Mouse (Mus musculus): ENCODE results near the gene Slc35g1. TPM values are rescaled to one million over a fixed set of nuclear protein-coding genes. Genes with fewer than 3 reads are reported as not detected.
"Not testable (repeated sequence)": the region's sequence is repeated elsewhere in the genome, so short reads cannot be mapped to it uniquely, and the experiment has no call there.

Slc35g1 gene
- total RNA-seq, 1 experiment from 2014 or later: 14.4 TPM

DNA sequence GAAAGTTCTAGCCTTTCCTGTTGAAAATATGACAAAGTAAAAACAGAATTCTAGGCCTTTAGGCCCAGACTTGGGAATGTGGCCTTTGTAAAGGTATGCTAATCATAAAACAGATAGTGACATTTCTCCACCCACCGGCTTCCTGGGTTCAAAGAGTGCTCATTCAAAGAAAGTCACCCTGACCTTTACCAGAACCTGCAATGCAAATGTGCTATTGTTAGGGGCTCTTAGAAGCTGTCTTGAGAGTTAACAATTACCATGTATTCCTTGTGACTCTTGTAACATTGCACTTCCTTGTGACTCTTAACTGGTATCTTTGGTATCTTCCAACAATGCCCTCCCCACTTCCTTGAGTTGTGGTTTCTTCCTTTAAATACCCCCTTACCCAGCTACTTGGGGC, 8.8 kb upstream of the Slc35g1 start:
- ATAC-seq (replicated peaks; ENCODE audit: low read depth, poor library complexity, severe bottlenecking): not testable (repeated sequence)

DNA sequence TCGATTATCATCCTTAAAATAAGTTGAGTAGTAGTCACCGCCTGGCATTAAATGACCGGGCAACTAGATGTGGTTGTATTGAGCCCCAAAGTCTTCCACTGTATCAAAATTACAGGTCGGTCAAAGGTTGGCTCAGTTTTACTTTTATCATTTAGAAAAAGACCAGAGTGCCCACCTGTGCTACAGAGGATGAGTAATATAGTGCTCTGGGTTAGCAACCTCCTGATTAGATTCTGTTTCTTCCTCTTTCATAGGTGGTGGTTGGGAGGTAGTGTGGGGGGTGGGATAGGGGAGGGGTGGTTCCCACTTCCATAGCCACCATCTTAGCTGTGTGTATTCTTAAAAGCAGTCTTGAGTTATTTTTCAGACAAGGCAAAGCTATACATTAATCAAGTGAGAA, 7.9 kb upstream of the Slc35g1 start:
- ATAC-seq (replicated peaks; ENCODE audit: low read depth, poor library complexity, severe bottlenecking): no peak

DNA sequence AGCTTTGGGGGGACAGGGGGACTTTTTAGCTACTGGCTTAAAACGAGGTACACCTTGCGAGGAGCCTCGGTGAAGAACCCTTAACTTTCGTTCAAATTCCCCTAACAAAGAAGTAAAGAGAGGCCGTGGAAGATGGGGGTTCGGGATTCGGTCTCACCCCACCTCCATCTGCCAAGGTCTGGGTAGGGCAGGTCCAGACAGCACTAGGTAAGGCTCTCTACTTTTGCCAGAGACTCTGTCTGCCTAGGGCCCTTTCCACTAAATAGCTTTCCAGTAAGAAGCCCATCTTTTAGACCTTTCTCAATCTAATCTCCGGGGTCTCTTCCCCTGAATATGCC, 822 bp downstream of the Slc35g1 start:
- ATAC-seq (replicated peaks; ENCODE audit: low read depth, poor library complexity, severe bottlenecking): no peak

DNA sequence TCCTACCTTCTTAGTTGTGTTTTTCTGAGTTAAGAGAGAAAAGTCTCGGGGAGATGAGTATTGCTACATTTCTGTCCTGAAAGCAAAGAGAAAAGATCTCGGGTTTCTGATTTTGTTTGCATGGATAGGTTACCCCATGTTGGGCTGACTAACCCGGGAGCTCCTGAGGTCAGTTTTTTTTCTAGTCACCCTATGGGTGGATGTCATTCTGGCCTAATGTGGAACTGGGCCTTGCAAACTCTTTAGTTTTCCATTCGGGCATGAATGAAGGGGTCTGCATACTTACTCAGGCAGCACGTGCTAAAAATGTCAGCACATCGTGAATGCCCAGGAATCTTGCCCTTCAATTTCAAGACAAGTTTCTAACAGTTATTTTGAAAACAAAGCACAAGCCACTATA, 1.2 kb downstream of the Slc35g1 start:
- ATAC-seq (replicated peaks; ENCODE audit: low read depth, poor library complexity, severe bottlenecking): no peak

DNA sequence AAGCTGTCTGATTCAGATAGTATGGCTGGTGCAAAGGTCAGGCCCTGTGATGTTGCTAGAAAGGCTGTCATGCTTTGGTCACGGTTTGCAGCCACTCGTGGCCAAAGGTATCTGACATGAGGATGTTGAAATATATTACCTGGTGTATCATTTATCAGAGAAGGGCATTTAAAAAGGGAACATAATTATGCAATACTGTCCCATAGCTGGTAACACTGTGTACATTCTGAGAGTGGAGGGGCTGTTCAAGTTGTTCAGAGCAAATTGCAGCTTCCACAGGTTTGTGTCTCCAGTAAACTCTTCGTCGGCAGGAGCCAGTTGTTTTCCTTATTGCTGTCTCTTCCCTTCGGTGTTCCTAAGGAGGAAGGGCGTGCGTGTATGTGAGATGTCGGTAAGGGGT, 3.2 kb downstream of the Slc35g1 start:
- ATAC-seq (replicated peaks; ENCODE audit: low read depth, poor library complexity, severe bottlenecking): no peak

DNA sequence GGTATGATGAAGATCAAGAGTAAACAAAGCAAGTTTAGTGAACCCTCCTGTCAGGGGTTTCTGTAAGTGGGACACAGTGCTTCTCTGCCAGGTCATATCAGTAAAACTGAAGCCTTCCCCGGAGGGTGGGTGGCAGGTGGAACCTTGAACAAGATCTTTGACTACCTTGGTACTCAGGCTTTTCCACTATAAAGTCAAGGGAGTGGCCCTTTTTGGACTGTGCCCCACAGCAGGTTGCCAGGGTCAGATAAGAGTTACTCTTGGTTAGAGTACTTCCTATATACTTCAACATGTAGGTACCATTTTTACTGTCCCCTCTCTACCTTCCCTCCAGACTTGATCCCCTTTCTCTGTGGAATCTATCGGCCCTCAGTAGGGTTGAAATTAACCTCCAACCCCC, 5.1 kb downstream of the Slc35g1 start:
- no peak for ATAC-seq (replicated peaks; ENCODE audit: low read depth, poor library complexity, severe bottlenecking)

DNA sequence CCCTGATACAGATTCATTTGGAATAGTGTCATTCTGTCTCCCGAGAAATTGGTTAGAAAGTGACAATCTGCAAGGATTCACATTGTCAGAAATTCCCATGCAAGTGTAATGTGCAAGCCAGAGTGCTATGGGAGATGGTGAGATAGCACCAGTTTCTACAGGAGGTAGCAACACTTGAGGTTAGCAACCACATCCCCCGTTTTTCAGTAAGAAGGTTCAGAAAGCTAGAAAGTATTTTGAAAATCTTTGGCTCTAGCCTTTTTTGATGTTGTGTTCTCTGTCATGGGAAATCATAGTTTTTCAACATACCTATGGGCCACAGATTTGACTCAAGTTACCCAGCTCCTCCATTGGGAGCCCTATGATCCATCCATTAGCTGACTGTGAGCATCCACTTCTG, 5.6 kb downstream of the Slc35g1 start:
- ATAC-seq (replicated peaks; ENCODE audit: low read depth, poor library complexity, severe bottlenecking): no peak

DNA sequence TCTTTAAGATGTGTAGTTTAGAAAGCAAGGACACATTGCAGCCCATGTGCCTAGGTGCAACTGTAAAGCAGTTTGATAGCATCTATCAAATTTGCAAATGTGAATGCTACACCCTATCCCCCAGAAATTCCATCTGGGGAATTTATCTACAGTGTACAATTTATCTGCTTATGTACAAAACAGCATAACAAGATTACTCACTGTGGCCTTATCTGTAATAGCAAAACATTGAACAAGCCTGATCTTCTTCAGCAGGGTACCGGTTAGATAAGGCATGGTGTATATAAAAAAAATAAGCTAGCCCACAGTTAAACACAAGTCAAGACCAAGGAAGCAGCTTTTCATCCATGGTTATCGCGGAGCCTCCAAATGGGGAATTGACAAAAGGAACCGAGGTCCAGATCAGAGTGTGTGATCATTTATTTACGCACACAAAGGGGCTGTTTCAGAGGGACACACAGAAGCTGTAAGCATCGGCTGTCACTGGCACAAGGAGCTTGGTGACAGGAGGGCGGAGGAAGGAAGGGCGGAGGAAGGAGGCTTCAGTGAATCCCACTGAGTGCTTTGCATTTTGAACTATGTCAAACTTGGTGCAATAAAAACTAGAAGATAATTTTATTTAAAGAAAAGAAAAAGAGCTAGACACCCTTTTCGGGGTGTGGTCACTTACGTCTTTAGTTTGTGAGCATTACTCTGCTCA, 14.7 kb downstream of the Slc35g1 start:
- no peak for ATAC-seq (replicated peaks; ENCODE audit: low read depth, poor library complexity, severe bottlenecking)

DNA sequence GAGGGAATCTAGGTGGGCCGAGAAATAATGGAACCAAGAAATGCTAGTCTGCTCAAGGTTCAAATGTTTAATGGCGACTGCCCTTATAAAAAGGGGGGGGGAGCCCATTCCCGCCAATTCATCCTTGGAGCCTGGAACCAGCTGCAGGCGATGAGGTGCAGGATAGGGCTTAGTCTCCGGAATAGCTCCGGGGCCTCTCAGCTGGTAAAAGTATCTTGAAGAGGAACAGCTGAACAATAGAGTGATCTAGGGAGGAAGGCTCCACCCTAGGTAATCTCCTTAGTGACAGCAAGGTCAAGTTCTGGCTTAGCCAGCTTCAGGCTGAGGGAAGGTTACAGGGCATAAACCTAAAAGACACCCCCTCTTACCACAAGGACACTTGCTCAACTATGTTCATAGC, 18.1 kb downstream of the Slc35g1 start:
- no peak for ATAC-seq (replicated peaks; ENCODE audit: low read depth, poor library complexity, severe bottlenecking)

DNA sequence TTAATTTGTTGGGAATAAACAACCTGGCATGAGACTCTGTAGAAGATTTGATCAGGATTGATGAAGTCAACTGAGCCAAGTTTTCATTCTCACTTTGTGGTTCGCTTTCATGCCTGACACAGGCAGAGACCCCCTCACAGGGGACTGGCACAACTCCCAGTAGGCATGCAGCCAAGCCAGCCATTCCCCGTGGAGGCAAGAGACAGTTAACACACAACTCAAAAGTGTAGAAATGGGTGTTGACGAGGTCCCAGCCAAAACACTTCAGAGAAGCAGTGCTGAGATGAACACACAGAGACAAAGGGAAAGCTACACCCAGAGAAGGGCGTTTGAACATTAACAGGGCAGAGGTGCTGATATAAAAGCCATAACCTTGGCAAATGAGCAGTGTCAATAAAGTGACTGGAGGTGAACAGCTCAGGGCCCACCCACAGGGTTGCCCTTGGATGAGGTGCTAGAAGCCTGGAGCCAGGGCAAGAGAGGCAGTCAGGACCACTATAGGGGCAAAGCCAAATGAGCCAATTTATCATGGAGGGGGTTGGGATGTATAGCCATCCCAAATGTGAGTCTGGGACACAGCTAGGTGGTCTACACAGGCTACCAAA, 23.1 kb downstream of the Slc35g1 start:
- ATAC-seq (replicated peaks; ENCODE audit: low read depth, poor library complexity, severe bottlenecking): no peak

DNA sequence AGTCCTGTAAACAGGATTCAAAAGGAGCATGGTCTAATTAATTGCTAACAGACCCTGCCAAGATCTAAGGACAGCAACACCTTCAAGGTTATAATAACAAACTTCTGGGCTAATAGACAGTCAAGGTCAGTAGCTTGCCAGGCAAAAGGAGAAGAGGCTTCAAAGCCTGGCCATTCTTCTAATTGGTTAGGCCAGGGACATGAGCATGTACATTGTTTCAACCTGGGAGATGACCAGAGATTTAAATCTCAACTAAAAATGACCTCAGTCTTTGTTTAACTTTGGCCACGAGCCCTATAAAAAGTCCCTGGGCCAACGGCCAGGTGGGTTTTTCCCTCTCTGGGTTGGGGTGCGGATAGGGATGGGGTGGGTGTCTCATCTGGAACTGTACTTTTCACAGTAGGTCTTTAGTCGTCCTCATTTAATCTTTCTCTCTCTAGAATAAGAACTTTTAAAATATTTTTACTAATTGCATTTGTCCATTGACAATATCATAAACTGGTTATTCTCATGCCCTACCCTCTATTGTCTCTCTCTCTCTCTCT, 25.0 kb downstream of the Slc35g1 start:
- ATAC-seq (replicated peaks; ENCODE audit: low read depth, poor library complexity, severe bottlenecking): no peak

DNA sequence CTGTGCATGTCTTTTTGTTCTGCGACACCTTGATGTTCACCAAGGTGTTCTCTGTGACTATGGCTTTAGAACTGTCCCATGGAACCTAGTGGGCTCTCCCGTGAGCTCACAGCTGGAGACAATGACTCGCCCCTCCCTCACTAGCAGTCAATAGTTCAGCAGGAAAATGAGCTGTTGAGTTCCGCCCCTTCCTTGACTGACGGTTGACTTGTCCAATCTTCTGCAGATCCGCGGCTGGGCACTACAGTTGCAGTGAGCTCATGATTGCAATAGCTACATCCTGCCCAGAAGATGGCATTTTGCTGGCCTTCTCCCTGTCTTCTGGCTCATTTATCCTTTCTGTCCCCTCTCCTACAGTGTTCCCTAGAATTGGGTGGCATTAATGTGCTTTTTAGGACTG, 25.7 kb downstream of the Slc35g1 start:
- no peak for ATAC-seq (replicated peaks; ENCODE audit: low read depth, poor library complexity, severe bottlenecking)

DNA sequence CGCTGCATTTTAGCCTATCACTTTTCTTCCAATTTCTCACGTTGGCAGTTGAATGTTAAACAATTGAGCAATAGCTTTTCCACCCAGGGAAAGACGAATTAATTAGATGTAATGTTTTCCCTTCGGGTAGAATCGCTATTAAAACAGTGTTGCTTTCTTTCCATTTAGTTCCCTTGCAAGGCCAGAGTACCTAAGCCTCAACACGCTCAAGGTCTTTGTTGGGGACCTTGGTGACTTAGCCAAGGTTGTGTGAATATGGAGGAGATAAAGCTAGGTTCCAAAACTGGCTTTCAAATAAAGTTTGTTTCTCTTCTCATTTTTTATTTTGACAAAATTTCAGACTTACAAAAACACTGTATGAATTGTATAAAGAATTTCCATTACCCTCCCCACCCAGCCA, 27.1 kb downstream of the Slc35g1 start:
- no peak for ATAC-seq (replicated peaks; ENCODE audit: low read depth, poor library complexity, severe bottlenecking)

DNA sequence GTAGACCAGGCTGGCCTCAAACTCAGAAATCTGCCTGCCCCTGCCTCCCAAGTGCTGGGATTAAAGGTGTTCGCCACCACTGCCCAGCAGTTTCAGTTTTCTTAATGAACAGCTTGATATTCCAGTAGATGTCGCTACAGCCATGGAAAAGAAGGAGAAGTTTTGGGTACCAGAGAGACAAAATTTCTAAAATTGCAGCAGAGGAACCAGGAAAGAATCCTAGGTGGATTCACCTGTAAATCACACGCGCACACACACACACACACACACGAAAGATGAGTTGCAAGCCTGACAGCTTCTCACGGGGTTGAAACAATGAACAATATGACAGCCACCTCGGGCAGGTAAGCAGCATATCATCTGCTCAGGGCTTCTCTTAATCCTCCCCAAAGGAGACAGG, 28.1 kb downstream of the Slc35g1 start:
- no peak for ATAC-seq (replicated peaks; ENCODE audit: low read depth, poor library complexity, severe bottlenecking)

DNA sequence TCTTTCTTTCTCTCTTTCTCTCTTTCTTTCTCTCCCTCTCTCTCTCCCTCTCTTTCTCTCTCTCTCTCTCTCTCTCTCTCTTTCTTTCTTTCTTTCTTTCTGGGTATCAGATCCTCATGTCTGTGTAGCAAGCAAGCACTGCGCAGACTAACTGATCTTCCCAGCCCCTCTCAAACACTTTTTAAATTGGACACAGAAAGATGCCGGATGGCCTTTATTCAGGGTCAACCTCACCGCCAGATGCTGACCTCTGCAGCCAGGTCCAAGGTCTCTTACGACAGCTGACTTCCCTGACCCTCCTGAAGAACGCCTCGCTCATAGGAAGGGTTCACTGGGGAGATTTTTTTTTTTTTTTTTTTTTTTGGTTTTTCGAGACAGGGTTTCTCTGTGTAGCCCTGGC, 28.8 kb downstream of the Slc35g1 start:
- no peak for ATAC-seq (replicated peaks; ENCODE audit: low read depth, poor library complexity, severe bottlenecking)

DNA sequence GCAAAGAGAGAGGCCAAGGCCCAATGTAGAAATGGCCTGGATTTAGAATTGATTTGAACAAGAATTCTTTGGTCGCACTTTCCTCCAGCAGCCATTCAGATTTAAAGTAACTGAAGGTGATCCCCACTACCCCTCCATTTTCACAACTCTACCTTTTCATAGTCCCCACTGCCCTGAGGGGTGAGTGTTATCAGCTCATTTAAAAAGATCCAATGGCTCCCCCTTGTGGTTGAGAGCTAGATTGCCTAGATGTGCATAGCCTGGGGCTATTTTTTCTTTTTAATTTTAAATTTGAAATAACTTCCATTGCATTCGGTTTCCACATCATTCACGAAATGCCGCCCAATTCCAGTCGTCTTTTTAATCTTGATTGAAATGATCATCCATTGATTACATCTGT, 33.5 kb downstream of the Slc35g1 start:
- peak; percentile 72; the same call in 1 of the 2 replicates for ATAC-seq (replicated peaks; ENCODE audit: low read depth, poor library complexity, severe bottlenecking)

DNA sequence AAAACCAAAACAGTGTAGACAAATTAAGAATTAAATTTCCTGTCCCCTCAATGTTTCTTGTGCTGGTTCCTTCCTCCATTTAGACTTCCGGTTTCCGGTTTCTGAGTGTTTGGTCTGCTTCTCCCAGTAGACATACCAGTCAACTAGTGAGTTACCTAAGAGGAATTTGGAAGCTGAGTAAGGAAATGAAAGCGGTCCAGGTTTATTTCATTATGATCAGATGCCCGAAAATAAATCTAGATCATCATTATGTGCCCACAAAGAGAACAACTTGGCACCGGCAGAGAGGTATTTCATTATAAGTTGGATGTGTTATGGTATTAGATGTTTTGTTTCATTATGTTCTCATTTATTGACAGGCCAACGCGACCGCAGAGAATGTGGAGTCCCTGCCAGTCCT, 34.7 kb downstream of the Slc35g1 start:
- ATAC-seq (replicated peaks; ENCODE audit: low read depth, poor library complexity, severe bottlenecking): no peak

DNA sequence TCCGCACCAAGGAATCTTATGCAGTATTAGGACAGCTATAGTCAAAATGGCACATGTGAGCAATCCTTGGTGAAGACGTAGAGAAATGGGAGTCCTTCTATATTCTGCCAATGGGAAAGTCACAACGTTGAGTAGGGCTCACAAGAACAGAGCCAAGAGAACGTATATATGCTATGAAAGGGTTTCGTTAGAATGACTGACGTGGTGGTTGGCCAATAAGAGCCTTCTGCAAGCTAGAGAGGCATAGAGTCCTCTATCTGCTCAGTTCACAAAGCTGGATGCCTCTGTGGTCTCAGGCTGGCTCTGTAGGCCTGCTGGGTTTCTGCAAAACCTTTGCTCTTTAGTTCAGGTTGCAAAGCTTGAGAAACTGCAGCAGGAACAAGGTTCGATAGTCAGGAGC, 35.5 kb downstream of the Slc35g1 start:
- ATAC-seq (replicated peaks; ENCODE audit: low read depth, poor library complexity, severe bottlenecking): no peak

DNA sequence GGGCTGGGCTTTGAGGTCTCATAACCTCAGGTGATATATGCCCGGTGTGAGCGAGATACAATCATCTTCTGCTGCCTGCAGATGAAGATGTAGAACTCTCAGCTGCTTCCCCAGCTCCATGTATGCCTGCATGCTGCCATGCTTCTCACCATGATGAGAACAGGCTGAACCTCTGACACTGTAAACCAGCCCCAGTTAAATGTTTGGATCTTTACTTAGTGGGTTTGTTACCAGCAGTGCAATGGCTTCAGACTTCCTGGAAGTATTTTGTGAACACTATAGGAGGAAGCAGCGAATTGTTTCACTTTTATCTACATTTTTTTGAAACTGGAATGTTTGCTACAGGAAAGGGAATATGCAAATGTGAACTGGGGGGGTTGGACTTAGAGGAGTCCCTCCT, 36.2 kb downstream of the Slc35g1 start:
- ATAC-seq (replicated peaks; ENCODE audit: low read depth, poor library complexity, severe bottlenecking): no peak

DNA sequence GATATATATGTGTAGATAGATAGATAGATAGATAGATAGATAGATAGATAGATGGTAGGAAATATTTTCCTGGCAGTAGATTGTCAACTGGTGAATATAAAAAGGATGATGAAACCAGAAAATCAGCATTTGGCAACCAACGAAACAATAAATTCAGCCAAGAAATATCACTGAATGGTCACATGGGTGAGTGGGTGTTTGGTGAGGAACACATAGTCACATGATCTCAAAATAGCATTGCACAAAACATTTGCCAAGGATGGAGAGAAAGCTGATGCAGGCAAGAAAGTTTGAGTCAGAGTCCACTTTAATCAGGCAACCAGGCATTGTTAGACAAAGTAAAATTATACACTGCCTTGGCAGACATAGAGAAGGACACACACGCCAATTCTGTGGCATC, 37.6 kb downstream of the Slc35g1 start:
- no peak for ATAC-seq (replicated peaks; ENCODE audit: low read depth, poor library complexity, severe bottlenecking)

DNA sequence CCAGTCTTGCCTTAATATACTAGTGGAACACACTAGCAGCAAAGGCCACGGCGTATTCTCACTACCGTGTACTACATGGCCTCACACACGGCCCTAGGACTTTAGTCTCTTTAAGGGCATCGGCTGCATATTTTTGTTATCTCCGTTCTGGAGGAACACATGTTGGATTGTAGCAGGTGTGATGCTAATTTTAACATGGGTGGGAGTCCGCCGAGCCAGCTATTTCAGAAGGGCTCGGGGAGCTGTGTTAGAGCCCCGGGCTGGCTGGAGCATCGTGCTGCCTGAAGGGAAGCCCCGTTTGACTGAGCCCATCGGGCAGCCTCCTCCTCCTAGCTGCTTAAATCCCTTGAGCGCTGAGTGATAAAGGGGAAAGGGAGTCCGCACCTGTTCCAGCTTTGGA, 39.4 kb downstream of the Slc35g1 start:
- ATAC-seq (replicated peaks; ENCODE audit: low read depth, poor library complexity, severe bottlenecking): no peak

DNA sequence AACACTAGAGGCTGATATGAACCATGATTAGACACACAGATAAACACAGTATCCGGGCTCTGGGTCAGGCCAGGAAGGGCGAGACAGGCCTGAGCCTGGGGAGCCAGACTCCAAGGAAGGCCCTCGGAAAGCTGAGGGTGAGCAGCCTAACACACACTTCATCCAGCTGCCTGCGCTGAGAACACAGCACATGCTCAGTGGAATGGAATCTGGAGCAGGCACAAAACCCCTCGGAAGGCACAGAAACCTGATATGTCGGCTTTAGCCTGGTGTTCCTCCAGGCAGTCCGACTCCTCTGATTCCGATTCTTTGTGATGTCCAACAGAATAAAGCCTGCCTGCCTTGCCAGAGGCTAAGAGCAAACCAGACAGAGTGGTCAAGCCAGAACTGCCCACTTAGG, 46.1 kb downstream of the Slc35g1 start:
- no peak for ATAC-seq (replicated peaks; ENCODE audit: low read depth, poor library complexity, severe bottlenecking)
